Comparison of ENCODE assay signal across 8 mouse cellular contexts in genomic region chr3:17787443-17788333, GRCm38 (mm10).
DNase-seq lines count a peak whose midpoint lies in the region; ATAC-seq and TF ChIP-seq lines count a peak whose summit lies in the region.

No protein-coding gene starts in this region.

- H3K4me2 ChIP-seq in heart, embryonic 16.5 days (ENCODE audit: low read depth, low read length): peak overlapping the region; percentile 81; the same call in 1 of the 2 replicates
- H3K4me2 ChIP-seq in hindbrain, embryonic 14.5 days (replicated peaks): peak overlapping the region; percentile 100
- peak overlapping the region; percentile 99 for H3K4me2 ChIP-seq in midbrain, postnatal 0 days (ENCODE audit: low read depth, low read length, poor library complexity, severe bottlenecking)

- TF ChIP-seq CTCF in midbrain, postnatal 0 days (IDR thresholded peaks at IDR 0.05): no peak

- H3K4me3 ChIP-seq in heart, embryonic 16.5 days (ENCODE audit: low read length): peak overlapping the region; percentile 55
- peak overlapping the region; percentile 75 for H3K4me3 ChIP-seq in hindbrain, embryonic 14.5 days (replicated peaks; ENCODE audit: low read length)
- peak overlapping the region; percentile 80 for H3K4me3 ChIP-seq in midbrain, postnatal 0 days (ENCODE audit: low read depth, low read length)

- H3K36me3 ChIP-seq in heart, embryonic 16.5 days (ENCODE audit: control insufficient read depth, insufficient read depth): no peaks in the 10 kb centered on the region
- H3K36me3 ChIP-seq in hindbrain, embryonic 14.5 days (replicated peaks; ENCODE audit: control insufficient read depth, insufficient read depth): no peaks in the 10 kb centered on the region
- no peaks in the 10 kb centered on the region for H3K36me3 ChIP-seq in midbrain, postnatal 0 days (ENCODE audit: insufficient read depth, low read length)

- 0 out of 2 replicates have a peak, but pooled peaks cover 3% of the 10 kb centered on the region for H3K4me1 ChIP-seq in heart, embryonic 16.5 days (ENCODE audit: control insufficient read depth, insufficient read depth, low read length)
- peaks cover 22% of the 10 kb centered on the region for H3K4me1 ChIP-seq in hindbrain, embryonic 14.5 days (replicated peaks; ENCODE audit: control insufficient read depth, insufficient read depth, low read length)
- H3K4me1 ChIP-seq in midbrain, postnatal 0 days (ENCODE audit: insufficient read depth, low read length): peaks cover 4% of the 10 kb centered on the region; the same call in 1 of the 2 replicates

- no peak for ATAC-seq in heart, embryonic 16.5 days (replicated peaks; ENCODE audit: extremely low read depth, insufficient read depth, low FRiP score)
- ATAC-seq in hindbrain, embryonic 14.5 days (ENCODE audit: low FRiP score): no peak
- ATAC-seq in midbrain, postnatal 0 days (ENCODE audit: low FRiP score): no peak
- ATAC-seq in erythroid progenitor cell, adult 5-6 weeks (replicated peaks; ENCODE audit: low FRiP score, poor library complexity, severe bottlenecking): no peak
- no peak for ATAC-seq in inflammation-experienced regulatory T-cells, adult 6 months

- H3K27me3 ChIP-seq in heart, embryonic 16.5 days (ENCODE audit: control insufficient read depth, insufficient read depth, low read length): peaks cover 59% of the 10 kb centered on the region
- no peaks in the 10 kb centered on the region for H3K27me3 ChIP-seq in hindbrain, embryonic 14.5 days (ENCODE audit: control insufficient read depth, insufficient read depth, low read length)
- H3K27me3 ChIP-seq in midbrain, postnatal 0 days (ENCODE audit: insufficient read depth, low read length): no peaks in the 10 kb centered on the region

- DNase-seq in heart, postnatal 36 days: no peak
- peak; percentile 37 for DNase-seq in embryo, embryonic 9.5 days (ENCODE audit: extremely low spot score)
- no peak for DNase-seq in hindbrain, embryonic 14.5 days (ENCODE audit: low spot score)
- DNase-seq in midbrain, postnatal 0 days (ENCODE audit: low spot score): no peak
- DNase-seq in urinary bladder, postnatal 4 days (ENCODE audit: low spot score in 2 of 2): no peak

- H3K9ac ChIP-seq in heart, embryonic 16.5 days (ENCODE audit: low read length): no peak overlapping the region
- H3K9ac ChIP-seq in hindbrain, embryonic 14.5 days: peak overlapping the region; percentile 99
- H3K9ac ChIP-seq in midbrain, postnatal 0 days (replicated peaks; ENCODE audit: low read length, poor library complexity, severe bottlenecking): peak overlapping the region; percentile 99

- H3K27ac ChIP-seq in heart, embryonic 16.5 days (ENCODE audit: low read length): no peak overlapping the region
- H3K27ac ChIP-seq in hindbrain, embryonic 14.5 days: peak overlapping the region; percentile 100
- H3K27ac ChIP-seq in midbrain, postnatal 0 days (ENCODE audit: low read depth, low read length): peak overlapping the region; percentile 100

- WGBS in heart, embryonic 16.5 days: 16% methylated on average over 18 of the region's 18 CpGs
- 9% methylated on average over 18 of the region's 18 CpGs for WGBS in hindbrain, embryonic 14.5 days
- WGBS in midbrain, postnatal 0 days: 9% methylated on average over 18 of the region's 18 CpGs

- no peaks in the 10 kb centered on the region for H3K9me3 ChIP-seq in heart, embryonic 16.5 days (replicated peaks; ENCODE audit: control insufficient read depth, low read length)
- no peaks in the 10 kb centered on the region for H3K9me3 ChIP-seq in hindbrain, embryonic 14.5 days (ENCODE audit: control insufficient read depth, low read length)
- H3K9me3 ChIP-seq in midbrain, postnatal 0 days (ENCODE audit: low read length): no peaks in the 10 kb centered on the region

- intact Hi-C loops in heart, postnatal 36 days (cut with DNase I): loop anchor here (5.0 kb wide), 1 partner anchor 300 kb away; no protein-coding TSS in a partner anchor
